Mouse (Mus musculus) ES-E14 (cell line): Measurements from ENCODE around the gene Adamtsl3. TPM values are rescaled to one million over a fixed set of nuclear protein-coding genes. Genes with fewer than 3 reads are reported as not detected.
"Not testable (repeated sequence)": the region's sequence is repeated elsewhere in the genome, so short reads cannot be mapped to it uniquely, and the experiment has no call there.

Experiments used
- DNase-seq: peaks from one replicate; pipeline ENCODE4 v3.0.0-alpha.2; 2013; ENCODE audit warnings: low read depth, low spot score
- H3K27ac ChIP-seq: 2 replicates; pipeline ENCODE4 v1.5.1; 2012; ENCODE audit warnings: low read depth, mild to moderate bottlenecking, low read length, moderate library complexity, mixed read lengths; ENCODE audit not compliant: poor library complexity, insufficient read depth, severe bottlenecking
- H3K36me3 ChIP-seq: 2 replicates; pipeline ENCODE4 v1.6.1; 2012; ENCODE audit warnings: mild to moderate bottlenecking, low read length, moderate library complexity, mixed read lengths; ENCODE audit not compliant: control insufficient read depth, poor library complexity, insufficient read depth, severe bottlenecking
- H3K4me1 ChIP-seq, 2 experiments: fragments of 150-350 bp in 1 of 2; sonication (generic) in 1 of 2; 2 replicates each; pipeline ENCODE4 v1.6.1; 2012; ENCODE audit warnings: low read length in 2 of 2, mild to moderate bottlenecking in 1 of 2, mixed read lengths in 1 of 2; ENCODE audit not compliant: control insufficient read depth in 2 of 2, insufficient read depth in 2 of 2, poor library complexity in 1 of 2
- H3K4me3 ChIP-seq, 2 experiments: fragments of 150-350 bp in 1 of 2; sonication (generic) in 1 of 2; 2 replicates each; pipeline ENCODE4 v1.5.1; 2012; ENCODE audit warnings: low read length in 2 of 2, low read depth in 1 of 2, mild to moderate bottlenecking in 1 of 2, mixed read lengths in 1 of 2; ENCODE audit not compliant: insufficient read depth in 1 of 2, poor library complexity in 1 of 2, severe bottlenecking in 1 of 2
- H3K9ac ChIP-seq: 2 replicates; pipeline ENCODE4 v1.6.1; 2012; ENCODE audit warnings: low read depth, mild to moderate bottlenecking, low read length, mixed read lengths; ENCODE audit not compliant: poor library complexity, insufficient read depth, severe bottlenecking
- H3K9me3 ChIP-seq: fragments of 150-350 bp; sonication (generic); 2 replicates; pipeline ENCODE4 v1.6.1; 2012; ENCODE audit warnings: low read depth, mild to moderate bottlenecking, low read length; ENCODE audit not compliant: control insufficient read depth, insufficient read depth
- CHD2 ChIP-seq: IDR thresholded peaks from 2 replicates; pipeline ENCODE4 v1.6.1; 2014; ENCODE audit warnings: mild to moderate bottlenecking, low read depth, low read length, inconsistent platforms
- HCFC1 ChIP-seq: IDR thresholded peaks from 2 replicates; pipeline ENCODE4 v1.6.1; 2012; ENCODE audit warnings: low read length, inconsistent platforms, borderline replicate concordance; ENCODE audit not compliant: insufficient read depth
- MAFK ChIP-seq: IDR thresholded peaks from 2 replicates; pipeline ENCODE4 v1.6.1; 2014; ENCODE audit warnings: mild to moderate bottlenecking, low read depth, low read length, inconsistent platforms; ENCODE audit not compliant: insufficient read depth
- ZC3H11A ChIP-seq: IDR thresholded peaks from 2 replicates; pipeline ENCODE4 v1.6.1; 2012; ENCODE audit warnings: low read depth, mild to moderate bottlenecking, inconsistent platforms, low read length, borderline replicate concordance
- ZNF384 ChIP-seq: IDR thresholded peaks from 2 replicates; pipeline ENCODE4 v1.6.1; 2012; ENCODE audit warnings: low read depth, low read length, inconsistent platforms
- in situ Hi-C, 2 experiments: fragments of 600-800 bp; cut with MboI; formaldehyde crosslinking; loops; one replicate each; pipeline ENCODE4 v1.15.1; 2025; ENCODE audit warnings: low sequenced_read_pairs in 2 of 2, inconsistent platforms in 1 of 2; ENCODE audit not compliant: unreplicated experiment in 2 of 2
- total RNA-seq: library from RNA; depleted of rRNA; stranded (reverse); fragments of 300-350 nt; gene quantifications from 2 replicates; pipeline ENCODE4 v1.2.3, GENCODE M21; 2012

The Adamtsl3 gene
- total RNA-seq, 1 experiment: 0.71 TPM

DNA sequence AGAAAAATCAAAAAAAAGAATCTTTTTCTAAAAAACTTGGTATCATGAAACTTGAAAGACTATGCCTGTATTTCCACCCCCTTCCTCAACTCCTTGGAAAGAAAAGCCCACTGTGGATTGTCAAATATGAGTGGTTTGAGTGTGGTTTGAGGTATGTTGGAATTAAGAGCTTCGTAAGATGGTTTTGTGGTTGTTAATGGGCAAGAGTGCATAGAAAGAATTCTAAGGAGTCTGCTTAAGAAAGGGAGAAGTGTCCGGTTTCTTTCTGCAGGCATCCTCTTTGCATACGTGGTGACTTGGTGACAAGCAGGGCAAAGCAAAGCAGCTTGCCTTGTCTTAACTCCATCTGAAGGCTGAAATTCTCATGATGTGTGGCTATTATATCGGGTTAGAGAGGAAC lies 81.6 kb downstream of the Adamtsl3 start:
- TF ChIP-seq MAFK (no peak), CHD2 (no peak), HCFC1 (no peak), ZC3H11A (no peak), ZNF384 (no peak)
- DNase-seq: no peak
- Histone ChIP-seq H3K9me3 (no peaks in the 10 kb centered on the region), H3K9ac (no peak overlapping the region), H3K27ac (no peak overlapping the region), H3K36me3 (no peaks in the 10 kb centered on the region), H3K4me1 (no peaks in the 10 kb centered on the region), H3K4me3 (no peak overlapping the region)
- in situ Hi-C loops: no loop called here

DNA sequence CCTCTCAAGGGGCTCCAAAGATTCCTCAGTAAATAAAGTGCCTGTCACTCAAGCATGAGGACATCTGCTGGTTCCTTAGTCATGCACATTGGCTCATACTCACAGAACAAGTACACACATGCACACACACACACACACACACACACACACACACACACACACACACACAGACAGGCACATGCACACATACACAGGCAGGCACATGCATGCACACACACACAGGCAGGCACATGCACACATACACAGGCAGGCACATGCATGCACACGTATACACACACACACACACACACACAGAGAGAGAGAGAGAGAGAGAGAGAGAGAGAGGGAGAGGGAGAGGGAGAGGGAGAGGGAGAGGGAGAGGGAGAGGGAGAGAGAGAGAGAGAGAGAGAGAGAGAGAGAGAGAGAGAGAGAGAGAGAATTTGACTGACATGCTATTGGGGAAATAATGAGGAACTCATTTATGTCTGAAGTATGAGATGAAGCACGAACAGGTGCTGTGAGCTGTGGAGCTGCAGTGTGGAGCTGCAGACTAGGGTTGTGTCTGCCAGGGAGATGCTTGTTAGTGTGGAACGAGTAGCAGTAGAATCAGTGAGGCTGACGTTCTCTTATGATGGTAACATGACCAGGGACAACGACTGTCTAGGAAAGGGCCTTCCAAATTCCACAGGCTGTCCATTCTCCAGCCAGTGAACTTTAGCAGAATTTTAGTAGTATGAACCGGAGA lies 85.0 kb downstream of the Adamtsl3 start:
- DNase-seq, H3K27ac ChIP-seq, H3K9me3 ChIP-seq, H3K4me3 ChIP-seq, H3K4me1 ChIP-seq, H3K36me3 ChIP-seq, in situ Hi-C loops, H3K9ac ChIP-seq: not testable (repeated sequence)

DNA sequence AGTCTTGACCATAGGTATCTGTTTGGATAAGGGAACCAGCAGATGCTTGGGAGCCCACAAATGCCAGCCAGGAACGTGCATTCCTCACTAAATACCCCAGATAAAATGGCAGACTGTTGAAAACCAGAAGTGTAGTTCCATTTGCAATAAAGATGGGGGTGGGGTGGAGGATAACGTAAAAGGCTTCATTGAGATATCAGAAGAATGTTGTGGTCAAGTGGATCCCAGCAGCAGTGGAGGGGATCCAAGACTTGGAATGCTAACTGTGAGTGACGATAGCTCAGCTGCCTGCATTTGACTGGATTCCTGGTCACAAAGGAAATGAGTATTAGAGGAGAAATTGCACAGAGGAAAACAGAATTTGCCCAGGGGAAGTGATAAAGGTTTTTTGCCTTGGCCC lies 87.1 kb downstream of the Adamtsl3 start:
- no peak for DNase-seq
- no peak overlapping the region for H3K9ac ChIP-seq
- no peaks in the 10 kb centered on the region for H3K4me1 ChIP-seq
- no peak overlapping the region for H3K27ac ChIP-seq
- no peaks in the 10 kb centered on the region for H3K9me3 ChIP-seq
- TF ChIP-seq MAFK: no peak
- TF ChIP-seq ZNF384: no peak
- no peak for TF ChIP-seq CHD2
- TF ChIP-seq ZC3H11A: no peak
- TF ChIP-seq HCFC1: no peak
- no peak overlapping the region for H3K4me3 ChIP-seq
- in situ Hi-C loops: no loop called here
- H3K36me3 ChIP-seq: no peaks in the 10 kb centered on the region

DNA sequence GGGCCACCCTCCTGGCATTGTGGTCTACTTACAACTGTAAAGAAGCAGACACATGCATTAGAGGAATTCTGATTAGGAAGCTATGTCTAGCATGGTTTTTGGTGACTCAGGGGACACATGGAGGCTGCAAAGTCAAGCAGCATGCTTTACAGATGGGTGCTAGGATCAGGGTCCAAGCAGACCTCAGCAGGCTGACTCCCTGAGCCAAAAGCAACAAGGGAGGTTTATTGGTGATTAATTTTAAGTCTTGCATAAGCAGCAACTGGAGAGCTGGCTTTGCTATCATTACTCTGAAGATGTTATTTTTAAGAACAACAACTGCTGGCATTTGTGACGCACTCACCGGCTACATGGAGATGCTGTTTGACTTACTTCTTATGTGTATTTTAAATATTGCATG lies 88.1 kb downstream of the Adamtsl3 start:
- Histone ChIP-seq H3K4me1 (no peaks in the 10 kb centered on the region), H3K4me3 (no peak overlapping the region), H3K36me3 (no peaks in the 10 kb centered on the region), H3K9me3 (no peaks in the 10 kb centered on the region), H3K27ac (no peak overlapping the region), H3K9ac (no peak overlapping the region)
- DNase-seq: no peak
- TF ChIP-seq ZC3H11A (no peak), HCFC1 (no peak), CHD2 (no peak), ZNF384 (no peak), MAFK (no peak)
- in situ Hi-C loops: no loop called here

DNA sequence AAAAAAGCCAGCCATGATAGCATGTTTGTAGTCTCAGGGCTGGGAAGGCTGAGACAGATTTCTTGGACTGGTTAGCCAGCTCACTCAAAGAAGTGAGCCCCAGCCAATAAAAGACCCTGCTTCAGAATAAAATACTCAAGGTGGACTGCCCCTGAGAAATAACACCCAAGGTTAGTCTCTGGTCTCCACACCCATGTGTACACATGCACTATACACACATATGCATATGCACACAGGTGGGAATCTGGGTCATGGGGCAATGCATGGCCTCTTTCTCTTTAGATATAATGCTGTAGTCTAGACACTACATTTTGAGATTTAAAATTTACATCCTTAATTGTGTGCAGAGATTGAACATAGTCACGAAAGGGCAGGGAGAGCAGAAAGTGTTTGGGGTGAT lies 88.8 kb downstream of the Adamtsl3 start:
- Histone ChIP-seq H3K4me1 (no peaks in the 10 kb centered on the region), H3K36me3 (no peaks in the 10 kb centered on the region), H3K9me3 (no peaks in the 10 kb centered on the region), H3K4me3 (no peak overlapping the region), H3K9ac (no peak overlapping the region), H3K27ac (no peak overlapping the region)
- no peak for DNase-seq
- TF ChIP-seq HCFC1 (no peak), CHD2 (no peak), ZC3H11A (no peak), MAFK (no peak), ZNF384 (no peak)
- in situ Hi-C loops: no loop called here
